In the genomic region with DNA sequence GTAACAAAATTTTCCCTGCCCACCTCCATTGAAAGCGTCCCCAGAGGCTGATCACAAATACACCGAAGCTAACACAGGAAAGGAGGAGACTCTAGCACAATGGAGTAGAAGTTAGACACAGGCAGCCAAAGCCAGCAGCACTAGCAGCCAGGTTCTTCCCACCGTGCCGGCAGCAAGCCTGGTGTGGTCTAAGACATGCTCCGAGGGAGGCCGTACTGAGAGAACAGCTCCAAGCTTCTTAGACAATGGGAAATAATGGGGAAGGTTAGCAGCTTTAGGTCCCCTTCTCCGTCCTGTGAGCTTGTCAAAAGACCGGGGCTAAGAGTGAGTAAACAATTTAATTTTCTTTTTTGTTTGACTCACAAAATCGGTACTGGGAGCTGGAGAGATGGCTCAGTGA, we compare ENCODE assay signal across 16 mouse cellular contexts.
"Had no signal": no experiment of that assay in that cellular context is flagged by ENCODE, and none has a peak within 500 bp of the region (broad histone marks: within the 10 kb centered on the region; RNA-seq: fewer than 3 reads in every experiment).

No protein-coding gene starts in this region.

- DNase-seq: kidney, adult 8-10 months; kidney, postnatal 10 days; kidney, postnatal 36 days; layer of hippocampus, postnatal 36 days; left cerebral cortex, postnatal 4 days; liver, postnatal 0 days; lung, embryonic 14.5 days; thymus, adult 18-20 months had no signal

- H3K9ac ChIP-seq: kidney, embryonic 15.5 days; limb, embryonic 12.5 days; limb, embryonic 15.5 days; liver, embryonic 14.5 days; liver, postnatal 0 days; lung, embryonic 14.5 days; midbrain, embryonic 15.5 days had no signal

- H3K4me3 ChIP-seq: left cerebral cortex, adult 2 months had no signal

- H3K27ac ChIP-seq: kidney, embryonic 15.5 days; left cerebral cortex, adult 2 months; limb, embryonic 12.5 days; limb, embryonic 15.5 days; liver, embryonic 14.5 days; macrophage; midbrain, embryonic 15.5 days had no signal

- ATAC-seq: liver, postnatal 0 days; lung, postnatal 0 days; midbrain, embryonic 15.5 days had no signal

- H3K36me3 ChIP-seq: kidney, embryonic 15.5 days; limb, embryonic 12.5 days; limb, embryonic 15.5 days; midbrain, embryonic 15.5 days had no signal

- H3K9me3 ChIP-seq: kidney, embryonic 15.5 days; limb, embryonic 12.5 days; limb, embryonic 15.5 days; midbrain, embryonic 15.5 days had no signal
